Mouse (Mus musculus) urinary bladder, adult 2 months (tissue): Measurements from ENCODE around the gene Gm5168. TPM values are rescaled to one million over a fixed set of nuclear protein-coding genes. Genes with fewer than 3 reads are reported as not detected.
"Not testable (repeated sequence)": the region's sequence is repeated elsewhere in the genome, so short reads cannot be mapped to it uniquely, and the experiment has no call there.

Experiments used
- DNase-seq: peaks from one replicate; pipeline ENCODE4 v3.0.0; 2022; ENCODE audit warnings: low spot score
- polyA plus RNA-seq: library from polyadenylated mRNA; depleted of rRNA; stranded (reverse); fragments of >200 nt; gene quantifications from 2 replicates; pipeline ENCODE4 v1.2.3, GENCODE M21; 2012; rRNA removed

The Gm5168 gene
- polyA plus RNA-seq = not detected in 2 replicates

DNA sequence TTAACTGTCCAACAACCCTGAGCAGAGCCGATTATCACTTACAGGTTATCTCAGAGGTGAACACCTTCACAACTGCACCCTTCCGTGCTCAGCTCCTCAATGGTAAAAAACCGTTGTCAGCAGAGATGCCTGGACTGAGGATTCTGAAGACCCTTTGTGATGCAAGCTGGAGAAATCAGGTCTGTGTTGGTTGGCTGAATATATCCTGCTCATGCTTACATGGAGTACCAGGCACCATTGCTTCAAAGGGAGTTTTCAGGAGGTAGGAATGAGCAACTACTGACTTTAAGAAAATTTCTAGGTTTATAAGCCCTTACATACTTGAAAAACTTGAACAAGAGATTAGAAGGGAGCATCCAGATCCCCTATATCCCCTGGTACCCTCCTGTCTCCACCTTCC lies at the start of gene Gm5168:
Gene Gm5168, minus strand, starts transcription at position 101 of the 400 bp plus-strand sequence.
- not testable (repeated sequence) for DNase-seq

Other genes with a start within 250 kb of the Gm5168 start
- not detected in 2 replicates for gene Gm2012, start 180.3 kb upstream of the Gm5168 start, polyA plus RNA-seq